Mouse (Mus musculus) adipocyte (in vitro differentiated cells): Measurements from ENCODE around the gene Nudt11.
"Not testable (repeated sequence)": the region's sequence is repeated elsewhere in the genome, so short reads cannot be mapped to it uniquely, and the experiment has no call there.

Experiments used
- DNase-seq: peaks from one replicate; pipeline ENCODE4 v3.0.0-alpha.2; 2016; ENCODE audit warnings: low spot score

The Nudt11 gene

DNA sequence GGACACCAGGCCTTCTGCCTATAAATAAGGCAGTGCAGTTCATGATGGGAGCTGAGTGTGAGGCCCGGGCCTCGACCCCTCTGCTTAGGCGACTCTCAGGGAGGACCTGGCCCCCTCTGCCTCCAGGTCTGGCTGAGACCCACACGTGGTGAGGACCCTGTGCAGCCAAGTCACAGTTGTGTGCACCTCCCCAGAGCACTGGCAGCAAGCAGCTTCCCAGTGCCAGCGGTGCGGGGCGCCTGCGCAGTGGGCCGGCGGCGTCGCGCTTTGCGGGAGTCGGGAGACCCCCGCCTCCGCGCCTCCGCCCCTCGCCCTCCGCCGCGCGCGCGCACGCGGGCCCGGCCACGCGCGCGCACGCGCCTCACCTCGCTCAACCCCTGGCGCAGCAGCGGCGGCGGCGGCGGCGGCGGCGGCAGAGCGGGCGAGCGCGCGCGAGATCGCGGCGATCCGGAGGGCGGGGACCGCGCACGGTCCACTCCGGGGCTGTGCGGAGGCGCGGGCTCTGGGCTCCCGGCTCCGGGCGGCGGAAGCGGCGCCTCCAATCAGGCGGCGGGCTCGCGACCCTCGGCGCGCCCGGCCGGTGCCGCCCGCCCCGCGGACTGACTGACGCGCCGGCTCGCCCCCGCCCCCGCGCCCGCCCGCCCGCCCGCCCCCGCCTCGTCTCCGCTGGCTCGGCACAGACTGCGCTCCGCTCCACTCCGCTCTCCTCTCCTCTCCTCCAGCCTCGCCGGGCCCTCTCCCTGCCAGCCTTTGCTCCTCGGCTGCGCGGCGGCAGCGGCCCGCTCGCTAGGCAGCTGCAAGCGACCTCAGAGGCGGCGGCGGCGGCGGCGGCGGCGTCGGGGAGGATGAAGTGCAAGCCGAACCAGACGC, at the start of gene Nudt11:
Gene Nudt11, plus strand, starts transcription at position 388 of the 870 bp plus-strand sequence.
- DNase-seq = not testable (repeated sequence)

DNA sequence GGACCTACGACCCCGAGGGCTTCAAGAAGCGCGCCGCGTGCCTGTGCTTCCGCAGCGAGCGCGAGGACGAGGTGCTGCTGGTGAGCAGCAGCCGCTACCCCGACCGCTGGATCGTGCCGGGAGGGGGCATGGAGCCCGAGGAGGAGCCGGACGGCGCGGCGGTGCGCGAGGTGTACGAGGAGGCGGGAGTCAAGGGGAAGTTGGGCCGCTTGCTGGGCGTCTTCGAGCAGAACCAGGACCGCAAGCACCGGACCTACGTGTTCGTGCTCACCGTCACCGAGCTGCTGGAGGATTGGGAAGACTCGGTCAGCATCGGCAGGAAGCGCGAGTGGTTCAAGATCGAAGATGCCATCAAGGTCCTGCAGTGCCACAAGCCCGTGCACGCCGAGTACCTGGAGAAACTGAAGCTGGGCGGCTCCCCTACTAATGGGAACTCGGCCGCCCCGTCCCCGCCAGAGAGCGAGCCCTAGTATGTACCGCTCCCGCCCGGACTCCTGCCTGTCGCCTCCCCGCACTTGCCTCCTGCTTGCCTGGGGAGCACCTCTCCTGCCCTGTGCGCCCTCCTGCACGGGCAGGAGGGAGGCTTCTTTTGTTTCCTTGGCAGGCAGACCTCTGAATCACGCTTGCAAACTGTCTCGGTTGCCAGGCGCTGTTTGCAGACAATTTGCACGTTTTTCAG, 822 bp downstream of the Nudt11 start:
- not testable (repeated sequence) for DNase-seq

DNA sequence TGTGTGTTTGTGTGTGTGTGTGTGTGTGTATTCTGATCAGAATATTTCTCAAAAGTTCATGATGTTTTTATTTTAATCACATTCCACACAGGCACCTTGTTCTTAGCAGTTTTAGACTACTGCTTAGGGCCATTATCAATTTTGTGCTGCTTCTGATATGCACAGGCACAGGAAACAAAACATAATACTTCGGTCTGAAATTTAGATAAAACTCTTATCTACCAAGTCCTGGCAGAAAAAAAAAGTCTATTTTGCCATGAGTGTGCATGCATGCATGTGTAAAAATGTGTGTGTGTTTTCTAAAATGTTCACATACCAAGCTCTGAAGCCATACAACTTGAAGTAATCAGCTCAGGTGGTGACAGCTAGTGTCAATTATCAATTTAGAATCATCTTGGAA, 14.3 kb downstream of the Nudt11 start:
- DNase-seq = no peak

DNA sequence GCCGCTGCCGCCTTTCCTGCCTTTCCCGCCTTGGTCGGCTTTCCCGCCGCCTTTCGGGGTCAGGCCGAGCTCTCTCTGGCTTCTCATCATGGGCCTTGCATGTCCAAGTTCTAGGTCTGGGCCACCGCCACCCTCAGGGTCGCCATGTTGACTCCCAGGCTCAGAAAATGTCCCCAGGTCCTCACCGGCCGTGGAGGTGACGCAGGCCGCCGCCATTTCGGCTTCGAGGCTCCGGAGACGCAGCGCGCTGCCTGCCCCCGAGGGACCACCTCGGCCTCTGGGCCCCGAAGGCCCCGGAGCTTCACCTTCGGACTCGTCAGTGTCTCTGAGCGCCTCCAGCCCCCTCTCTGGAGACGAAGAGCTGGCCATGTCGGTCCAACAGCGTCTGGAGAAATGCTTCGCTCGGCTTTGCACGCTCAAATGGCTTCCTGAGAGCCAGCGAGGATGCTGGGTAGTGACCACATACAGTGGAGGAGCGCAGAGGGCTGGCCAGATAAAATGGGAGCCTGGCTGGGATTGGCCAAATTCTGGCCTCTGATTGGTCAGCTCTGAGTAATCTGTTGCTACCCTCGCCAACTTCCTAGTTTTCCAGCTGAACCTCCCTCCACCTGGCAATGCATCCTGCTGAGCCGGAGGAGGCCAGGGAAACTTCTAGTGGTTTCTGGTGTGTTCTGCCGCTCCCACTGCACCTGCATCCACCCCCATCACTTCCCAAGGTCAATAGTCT, 35.9 kb downstream of the Nudt11 start, which contains the start of gene AU022751:
Gene AU022751, minus strand, starts transcription at position 466 of the 727 bp plus-strand sequence.
- no peak for DNase-seq

DNA sequence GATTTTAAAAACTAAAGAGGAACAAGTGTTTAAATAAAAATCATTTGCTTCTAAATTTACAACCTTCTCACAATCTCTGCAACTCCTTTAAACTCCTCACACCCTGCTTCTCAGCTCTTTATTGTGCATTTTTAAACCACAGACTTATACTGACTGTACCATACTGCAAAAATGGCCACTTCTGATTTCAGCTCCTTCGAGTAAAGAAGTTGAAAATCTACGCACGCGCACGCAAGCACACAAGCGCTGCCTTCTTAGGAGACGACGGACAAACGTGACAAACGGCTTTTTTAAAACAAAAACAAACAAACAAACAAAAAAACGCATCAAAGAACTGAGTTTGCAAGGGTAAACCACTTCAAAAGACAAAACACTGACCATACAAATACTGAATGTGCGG, 44.3 kb downstream of the Nudt11 start:
- no peak for DNase-seq

DNA sequence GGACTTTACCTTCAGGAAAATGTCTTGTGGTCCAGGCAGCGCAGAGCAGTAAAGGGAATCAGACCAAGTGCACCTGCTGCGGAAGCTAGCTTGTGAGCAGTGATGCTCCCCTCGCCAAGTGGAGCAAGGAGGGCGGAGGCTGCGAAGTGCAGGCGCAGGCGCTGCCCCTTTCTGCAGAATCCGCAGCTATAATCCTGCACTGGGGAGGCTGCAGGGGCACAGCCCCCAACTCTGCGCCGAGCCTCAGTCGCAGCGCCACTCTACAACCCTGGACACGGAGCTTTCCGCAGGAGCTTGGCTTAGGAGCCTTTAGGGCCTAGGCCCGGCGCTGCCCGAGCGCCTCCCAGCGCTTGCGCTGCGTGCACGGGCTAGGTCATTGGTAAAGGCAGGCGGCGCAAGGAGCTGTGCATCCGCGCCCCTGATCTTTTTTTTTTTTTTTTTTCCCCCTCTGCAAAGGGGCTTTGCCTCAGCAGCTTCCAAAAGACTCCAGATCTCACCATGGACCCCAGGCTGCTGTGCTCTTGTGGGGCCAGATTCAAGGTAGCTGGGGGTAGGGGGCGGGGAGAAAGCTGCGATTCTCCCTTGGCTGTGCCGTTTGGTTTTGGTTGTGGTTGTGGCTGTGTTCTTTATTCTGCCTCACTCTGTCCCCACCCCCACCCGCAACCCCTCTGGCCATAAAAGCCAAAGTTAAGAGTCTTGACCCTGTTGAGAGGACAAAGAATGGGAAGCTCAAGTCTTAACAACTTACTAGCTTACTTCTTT, 44.9 kb downstream of the Nudt11 start:
- no peak for DNase-seq
